Mouse (Mus musculus) ES-Bruce4 (cell line): Measurements from ENCODE around the gene Sbk2. TPM values are rescaled to one million over a fixed set of nuclear protein-coding genes. Genes with fewer than 3 reads are reported as not detected.

Experiments
- H3K27ac ChIP-seq: 2 replicates; pipeline ENCODE4 v1.5.1; 2012; ENCODE audit warnings: low read length, inconsistent platforms; ENCODE audit not compliant: insufficient read depth
- H3K27me3 ChIP-seq: 2 replicates; pipeline ENCODE4 v1.6.1; 2012; ENCODE audit warnings: mild to moderate bottlenecking, low read length, inconsistent platforms; ENCODE audit not compliant: control insufficient read depth, poor library complexity, insufficient read depth, severe bottlenecking
- H3K36me3 ChIP-seq: 2 replicates; pipeline ENCODE4 v1.6.1; 2012; ENCODE audit warnings: inconsistent platforms, mild to moderate bottlenecking, low read length, moderate library complexity; ENCODE audit not compliant: control insufficient read depth, poor library complexity, insufficient read depth, severe bottlenecking
- H3K4me1 ChIP-seq: one replicate; pipeline ENCODE4 v1.8.1; 2011; ENCODE audit warnings: low read length; ENCODE audit not compliant: control insufficient read depth, insufficient read depth
- H3K4me3 ChIP-seq: 2 replicates; pipeline ENCODE4 v1.5.1; 2011; ENCODE audit warnings: low read depth, mild to moderate bottlenecking, low read length
- H3K9ac ChIP-seq: 2 replicates; pipeline ENCODE4 v1.6.1; 2012; ENCODE audit warnings: low read depth, mild to moderate bottlenecking, inconsistent platforms; ENCODE audit not compliant: poor library complexity, severe bottlenecking
- H3K9me3 ChIP-seq: replicated peaks from 2 replicates; pipeline ENCODE4 v1.6.1; 2012; ENCODE audit warnings: mild to moderate bottlenecking, low read length, inconsistent platforms; ENCODE audit not compliant: control insufficient read depth, poor library complexity, insufficient read depth, severe bottlenecking
- CTCF ChIP-seq: IDR thresholded peaks from one replicate; pipeline ENCODE4 v1.8.1; 2011; ENCODE audit warnings: low read depth, low read length
- EP300 ChIP-seq: IDR thresholded peaks from 2 replicates; pipeline ENCODE4 v1.6.1; 2011; ENCODE audit warnings: low read depth, low read length; ENCODE audit not compliant: insufficient read depth
- POLR2A ChIP-seq: IDR thresholded peaks from one replicate; pipeline ENCODE4 v1.8.1; 2011; ENCODE audit warnings: low read length; ENCODE audit not compliant: insufficient read depth
- polyA plus RNA-seq: library from polyadenylated mRNA; stranded (reverse); fragments of >200 nt; gene quantifications from 2 replicates; pipeline ENCODE4 v1.2.4, GENCODE M21; 2011; ENCODE audit warnings: low read depth; ENCODE audit not compliant: missing spikeins, insufficient read depth, insufficient read length

The Sbk2 gene
- polyA plus RNA-seq, 1 experiment: 0.48 TPM

DNA sequence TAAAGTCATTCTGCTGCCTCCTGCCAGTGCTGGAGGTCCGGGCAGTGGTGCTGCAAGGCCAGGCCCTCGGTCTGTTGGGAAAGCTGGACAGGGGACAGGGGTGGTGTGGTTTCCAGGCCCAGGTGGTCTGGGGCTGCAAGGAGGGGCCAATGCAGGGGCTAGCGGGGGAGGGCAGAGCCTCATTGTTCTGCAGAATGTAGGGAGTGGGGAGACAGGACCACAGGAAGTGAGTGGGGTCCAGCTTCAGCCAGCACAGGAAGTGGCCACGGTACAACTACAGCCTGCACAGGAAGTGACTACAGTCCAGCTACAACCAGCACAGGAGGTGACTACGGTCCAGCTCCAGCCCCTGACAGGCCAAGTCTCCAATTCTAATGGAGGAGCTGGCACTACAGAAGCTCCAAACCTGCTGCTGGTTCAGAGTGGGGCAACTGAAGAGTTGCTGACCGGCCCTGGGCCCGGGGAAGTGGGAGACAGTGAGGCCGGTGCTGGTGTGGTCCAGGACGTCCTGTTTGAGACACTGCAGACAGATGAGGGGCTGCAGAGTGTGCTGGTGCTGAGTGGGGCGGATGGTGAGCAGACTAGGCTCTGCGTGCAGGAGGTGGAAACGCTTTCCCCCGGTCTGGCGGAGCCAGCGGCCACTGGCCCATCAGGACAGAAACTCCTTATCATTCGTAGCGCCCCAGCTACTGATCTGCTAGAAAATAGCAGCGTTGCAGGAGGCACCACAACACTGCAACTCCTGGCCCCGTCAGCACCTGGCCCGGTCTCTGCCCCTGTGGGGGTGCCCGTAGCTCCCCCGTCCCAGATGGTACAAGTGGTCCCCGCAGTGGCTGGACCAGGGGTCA lies 43.0 kb downstream of the Sbk2 start:
- Histone ChIP-seq H3K27me3 (no peaks in the 10 kb centered on the region), H3K9ac (0 out of 2 replicates have a peak overlapping the region, but pooled peaks have one; percentile 1), H3K4me1 (no peaks in the 10 kb centered on the region), H3K36me3 (no peaks in the 10 kb centered on the region), H3K27ac (no peak overlapping the region), H3K4me3 (no peak overlapping the region), H3K9me3 (no peaks in the 10 kb centered on the region)
- TF ChIP-seq CTCF (no peak), POLR2A (no peak), EP300 (no peak)

DNA sequence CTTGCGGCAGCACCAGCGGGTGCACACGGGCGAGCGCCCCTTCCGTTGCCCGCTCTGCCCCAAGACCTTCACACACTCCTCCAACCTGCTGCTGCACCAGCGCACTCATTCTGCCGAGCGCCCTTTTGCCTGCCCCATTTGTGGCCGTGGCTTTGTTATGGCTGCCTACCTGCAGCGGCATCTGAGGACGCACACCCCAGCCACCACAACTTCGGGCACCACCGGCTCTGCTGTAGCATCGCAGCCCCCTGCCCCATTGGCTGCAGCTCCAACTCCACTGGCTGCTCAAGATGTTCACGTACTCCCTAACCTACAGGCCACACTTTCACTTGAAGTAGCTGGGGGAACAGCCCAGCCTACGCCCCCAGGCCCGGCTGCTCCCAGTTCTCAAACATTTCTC lies 43.7 kb downstream of the Sbk2 start:
- H3K27ac ChIP-seq: no peak overlapping the region
- H3K4me1 ChIP-seq: no peaks in the 10 kb centered on the region
- peak overlapping the region; percentile 43 for H3K4me3 ChIP-seq
- no peaks in the 10 kb centered on the region for H3K9me3 ChIP-seq
- H3K9ac ChIP-seq: peak overlapping the region; percentile 1; the same call in 1 of the 2 replicates
- TF ChIP-seq POLR2A: no peak
- no peak for TF ChIP-seq EP300
- no peak for TF ChIP-seq CTCF
- H3K27me3 ChIP-seq: no peaks in the 10 kb centered on the region
- no peaks in the 10 kb centered on the region for H3K36me3 ChIP-seq

DNA sequence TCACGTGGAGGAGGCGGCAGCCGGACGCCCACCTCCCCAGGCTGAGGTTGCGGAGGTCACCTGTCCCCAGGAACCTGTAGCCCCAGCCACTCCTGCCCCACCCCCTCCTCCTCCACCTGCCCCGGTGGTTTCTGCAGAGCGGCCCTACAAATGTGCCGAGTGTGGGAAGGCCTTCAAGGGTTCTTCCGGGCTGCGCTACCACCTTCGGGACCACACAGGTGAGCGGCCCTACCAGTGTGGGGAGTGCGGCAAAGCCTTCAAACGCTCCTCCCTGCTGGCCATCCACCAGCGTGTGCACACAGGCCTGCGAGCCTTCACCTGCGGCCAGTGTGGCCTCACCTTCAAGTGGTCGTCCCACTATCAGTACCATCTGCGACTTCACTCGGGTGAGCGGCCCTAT lies 44.2 kb downstream of the Sbk2 start:
- Histone ChIP-seq H3K36me3 (no peaks in the 10 kb centered on the region), H3K9ac (peak overlapping the region; percentile 1; the same call in 1 of the 2 replicates), H3K4me3 (peak overlapping the region; percentile 43), H3K27me3 (no peaks in the 10 kb centered on the region), H3K9me3 (no peaks in the 10 kb centered on the region), H3K27ac (no peak overlapping the region), H3K4me1 (no peaks in the 10 kb centered on the region)
- no peak for TF ChIP-seq POLR2A
- no peak for TF ChIP-seq CTCF
- no peak for TF ChIP-seq EP300

DNA sequence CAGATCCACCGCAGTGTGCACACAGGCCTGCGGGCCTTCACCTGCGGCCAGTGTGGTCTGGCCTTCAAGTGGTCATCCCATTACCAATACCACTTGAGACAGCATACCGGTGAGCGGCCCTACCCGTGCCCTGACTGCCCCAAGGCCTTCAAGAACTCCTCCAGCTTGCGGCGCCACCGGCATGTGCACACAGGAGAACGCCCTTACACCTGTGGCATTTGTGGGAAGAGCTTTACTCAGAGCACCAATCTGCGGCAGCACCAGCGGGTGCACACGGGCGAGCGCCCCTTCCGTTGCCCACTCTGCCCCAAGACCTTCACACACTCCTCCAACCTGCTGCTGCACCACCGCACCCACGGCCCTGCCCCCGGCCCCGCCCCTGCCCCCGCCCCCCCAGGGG lies 45.1 kb downstream of the Sbk2 start:
- H3K9me3 ChIP-seq: no peaks in the 10 kb centered on the region

DNA sequence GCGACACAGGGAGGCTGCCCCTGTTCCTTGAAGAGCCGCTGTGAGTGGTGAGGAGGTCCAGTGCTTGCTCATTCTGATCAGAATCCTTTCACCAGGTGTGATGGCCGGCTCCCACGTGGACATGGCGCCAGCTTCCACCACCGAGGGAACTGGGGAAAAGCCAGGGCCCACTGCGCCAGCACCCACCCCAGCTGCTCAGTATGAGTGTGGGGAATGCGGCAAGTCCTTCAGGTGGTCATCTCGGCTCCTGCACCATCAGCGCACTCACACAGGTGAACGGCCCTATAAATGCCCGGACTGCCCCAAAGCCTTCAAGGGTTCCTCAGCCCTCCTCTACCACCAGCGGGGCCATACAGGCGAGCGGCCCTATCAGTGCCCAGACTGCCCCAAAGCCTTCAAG lies 45.5 kb downstream of the Sbk2 start:
- no peaks in the 10 kb centered on the region for H3K36me3 ChIP-seq
- no peak overlapping the region for H3K27ac ChIP-seq
- H3K4me1 ChIP-seq: no peaks in the 10 kb centered on the region
- H3K27me3 ChIP-seq: no peaks in the 10 kb centered on the region
- H3K9me3 ChIP-seq: no peaks in the 10 kb centered on the region
- no peak overlapping the region for H3K9ac ChIP-seq
- 0 out of 2 replicates have a peak overlapping the region, but pooled peaks have one; percentile 9 for H3K4me3 ChIP-seq
- no peak for TF ChIP-seq EP300
- no peak for TF ChIP-seq CTCF
- TF ChIP-seq POLR2A: no peak

More for the DNA sequence above, 45.1 kb downstream of the Sbk2 start:
- Histone ChIP-seq H3K4me1 (no peaks in the 10 kb centered on the region), H3K36me3 (no peaks in the 10 kb centered on the region), H3K4me3 (peak overlapping the region; percentile 9; the same call in 1 of the 2 replicates), H3K27ac (no peak overlapping the region), H3K27me3 (no peaks in the 10 kb centered on the region), H3K9ac (0 out of 2 replicates have a peak overlapping the region, but pooled peaks have one; percentile 1)
- no peak for TF ChIP-seq EP300
- TF ChIP-seq CTCF: no peak
- TF ChIP-seq POLR2A: no peak

DNA sequence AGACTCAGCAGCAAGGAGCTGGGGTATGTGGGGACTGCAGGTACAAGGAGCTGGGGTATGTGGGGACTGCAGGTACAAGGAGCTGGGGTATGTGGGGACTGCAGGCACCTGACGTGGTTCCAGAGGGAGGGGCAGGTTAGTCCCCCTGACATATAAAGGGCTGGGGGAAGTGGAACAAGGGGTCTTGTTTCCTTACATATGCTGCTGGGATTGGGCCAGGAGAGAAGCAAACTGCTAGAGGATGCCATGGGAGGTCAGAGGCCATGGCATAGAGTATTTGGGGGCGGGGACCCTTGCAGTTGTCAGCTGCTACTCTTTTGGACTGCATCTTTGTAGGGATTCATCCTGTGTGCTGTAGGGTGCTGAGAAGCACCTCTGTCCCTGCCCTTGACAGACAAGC lies 46.7 kb downstream of the Sbk2 start:
- H3K9ac ChIP-seq: no peak overlapping the region
- no peak overlapping the region for H3K4me3 ChIP-seq
- H3K4me1 ChIP-seq: no peaks in the 10 kb centered on the region
- H3K36me3 ChIP-seq: no peaks in the 10 kb centered on the region
- no peak overlapping the region for H3K27ac ChIP-seq
- TF ChIP-seq CTCF: no peak
- TF ChIP-seq EP300: no peak
- no peak for TF ChIP-seq POLR2A
- H3K9me3 ChIP-seq: no peaks in the 10 kb centered on the region
- no peaks in the 10 kb centered on the region for H3K27me3 ChIP-seq
